Mouse (Mus musculus) heart, embryonic 15.5 days (tissue): ENCODE measurements around the gene Jph4. TPM values are rescaled to one million over a fixed set of nuclear protein-coding genes. Genes with fewer than 3 reads are reported as not detected.

Experiments used
- ATAC-seq: fragments of 200-750 bp; cut with Nextera tagmentation; replicated peaks from 2 replicates; pipeline ENCODE4 v1.8.0; 2017; ENCODE audit warnings: low read depth, moderate TSS enrichment; ENCODE audit not compliant: insufficient number of reproducible peaks, insufficient read depth, low FRiP score
- H3K27ac ChIP-seq: fragments of 300-500 bp; sonication (generic); 2 replicates; pipeline ENCODE4 v1.5.1; 2015; ENCODE audit warnings: mild to moderate bottlenecking, inconsistent platforms
- H3K27me3 ChIP-seq: fragments of 300-500 bp; sonication (generic); 2 replicates; pipeline ENCODE4 v1.6.1; 2015; ENCODE audit warnings: inconsistent platforms
- H3K36me3 ChIP-seq: fragments of 300-500 bp; sonication (generic); 2 replicates; pipeline ENCODE4 v1.6.1; 2015; ENCODE audit warnings: mild to moderate bottlenecking, inconsistent platforms
- H3K4me1 ChIP-seq: fragments of 300-500 bp; sonication (generic); replicated peaks from 2 replicates; pipeline ENCODE4 v1.6.1; 2015; ENCODE audit warnings: inconsistent platforms
- H3K4me2 ChIP-seq: fragments of 300-500 bp; sonication (generic); 2 replicates; pipeline ENCODE4 v1.6.1; 2015; ENCODE audit warnings: inconsistent platforms, mild to moderate bottlenecking, moderate library complexity
- H3K4me3 ChIP-seq: fragments of 300-500 bp; sonication (generic); 2 replicates; pipeline ENCODE4 v1.5.1; 2015; ENCODE audit warnings: mild to moderate bottlenecking, inconsistent platforms
- H3K9ac ChIP-seq: fragments of 300-500 bp; sonication (generic); 2 replicates; pipeline ENCODE4 v1.6.1; 2015; ENCODE audit warnings: mild to moderate bottlenecking, inconsistent platforms
- H3K9me3 ChIP-seq: fragments of 300-500 bp; sonication (generic); replicated peaks from 2 replicates; pipeline ENCODE4 v1.6.1; 2016; ENCODE audit warnings: inconsistent platforms
- WGBS: fragments of 180-500 bp; shearing (Covaris S2); methylation state at CpG from one replicate; pipeline ENCODE4 v1.1.7; 2015; ENCODE audit warnings: mixed read lengths; 5-methylcytosine and 5-hydroxymethylcytosine counted together
- polyA plus RNA-seq: library from polyadenylated mRNA; unstranded; fragments of >200 nt; fragmentation: Nextera tagmentation; extraction: Ambion mirVana; gene quantifications from 2 replicates; pipeline ENCODE4 v1.2.1, GENCODE M21; 2015

The Jph4 gene
- polyA plus RNA-seq, result 0.24 and 0.55 TPM in 2 replicates

GRCm38 (mm10) chr14:55116425-55117200, at the start of gene Jph4:
Gene Jph4 (minus strand): TSS chr14:55116935.
- no peak for ATAC-seq
- WGBS, result 10% methylated on average over 21 of the region's 21 CpGs

GRCm38 (mm10) chr14:55164172-55164806, 47.6 kb upstream of the Jph4 start:
- H3K4me1 ChIP-seq, result peaks cover 7% of the 10 kb centered on the region
- H3K4me2 ChIP-seq, result no peak overlapping the region
- no peak overlapping the region for H3K27ac ChIP-seq
- 71% methylated on average over 5 of the region's 5 CpGs for whole genome bisulfite sequencing
- no peak overlapping the region for H3K4me3 ChIP-seq
- no peak for ATAC-seq
- H3K9me3 ChIP-seq, result no peaks in the 10 kb centered on the region
- H3K9ac ChIP-seq, result no peak overlapping the region
- 0 out of 2 replicates have a peak, but pooled peaks cover 3% of the 10 kb centered on the region for H3K27me3 ChIP-seq
- H3K36me3 ChIP-seq, result no peaks in the 10 kb centered on the region

More at GRCm38 (mm10) chr14:55116425-55117200, at the start of gene Jph4:
- H3K4me2 ChIP-seq, result peak within 1 kb of the TSS; percentile 99
- no peaks in the 10 kb centered on the region for H3K36me3 ChIP-seq
- H3K9me3 ChIP-seq, result no peaks in the 10 kb centered on the region
- H3K4me1 ChIP-seq, result peaks cover 32% of the 10 kb centered on the region
- peak within 1 kb of the TSS; percentile 63 for H3K4me3 ChIP-seq
- no peak within 1 kb of the TSS for H3K27ac ChIP-seq
- peaks cover 62% of the 10 kb centered on the region for H3K27me3 ChIP-seq
- H3K9ac ChIP-seq, result no peak within 1 kb of the TSS

- H3K27me3 ChIP-seq, result no peaks in the 10 kb centered on the region
- WGBS, result 66% methylated on average over 4 of the region's 4 CpGs
- ATAC-seq, result no peak
Observed at GRCm38 (mm10) chr14:55162168-55162567, 45.4 kb upstream of the Jph4 start.

GRCm38 (mm10) chr14:55161098-55161634, 44.4 kb upstream of the Jph4 start:
- H3K4me3 ChIP-seq, result peak overlapping the region; percentile 21
- peak overlapping the region; percentile 55 for H3K4me2 ChIP-seq
- no peaks in the 10 kb centered on the region for H3K36me3 ChIP-seq
- peak overlapping the region; percentile 9; the same call in 1 of the 2 replicates for H3K27ac ChIP-seq
- WGBS, result 26% methylated on average over 14 of the region's 14 CpGs
- H3K27me3 ChIP-seq, result no peaks in the 10 kb centered on the region
- no peaks in the 10 kb centered on the region for H3K9me3 ChIP-seq
- H3K9ac ChIP-seq, result no peak overlapping the region
- peak; percentile 88 for ATAC-seq
- peaks cover 7% of the 10 kb centered on the region for H3K4me1 ChIP-seq

More at GRCm38 (mm10) chr14:55162168-55162567, 45.4 kb upstream of the Jph4 start:
- Histone ChIP-seq H3K9me3 (no peaks in the 10 kb centered on the region), H3K27ac (no peak overlapping the region), H3K9ac (no peak overlapping the region), H3K36me3 (no peaks in the 10 kb centered on the region), H3K4me2 (no peak overlapping the region), H3K4me1 (peaks cover 7% of the 10 kb centered on the region), H3K4me3 (no peak overlapping the region)

- Histone ChIP-seq H3K4me3 (no peak overlapping the region), H3K4me1 (peaks cover 7% of the 10 kb centered on the region), H3K36me3 (no peaks in the 10 kb centered on the region), H3K9me3 (no peaks in the 10 kb centered on the region), H3K27ac (peak overlapping the region; percentile 9; the same call in 1 of the 2 replicates), H3K27me3 (no peaks in the 10 kb centered on the region), H3K9ac (no peak overlapping the region), H3K4me2 (peak overlapping the region; percentile 55; the same call in 1 of the 2 replicates)
- 65% methylated on average over 7 of the region's 10 CpGs for WGBS
- no peak for ATAC-seq
Observed at GRCm38 (mm10) chr14:55160251-55161071, 43.7 kb upstream of the Jph4 start.

GRCm38 (mm10) chr14:55157322-55158065, 40.8 kb upstream of the Jph4 start:
- no peak overlapping the region for H3K4me3 ChIP-seq
- peaks cover 7% of the 10 kb centered on the region for H3K4me1 ChIP-seq
- no peak overlapping the region for H3K27ac ChIP-seq
- H3K27me3 ChIP-seq, result no peaks in the 10 kb centered on the region
- WGBS, result 44% methylated on average over 12 of the region's 12 CpGs
- no peak overlapping the region for H3K4me2 ChIP-seq
- H3K9ac ChIP-seq, result no peak overlapping the region
- H3K9me3 ChIP-seq, result no peaks in the 10 kb centered on the region
- ATAC-seq, result no peak
- H3K36me3 ChIP-seq, result no peaks in the 10 kb centered on the region

GRCm38 (mm10) chr14:55152951-55153481, 36.3 kb upstream of the Jph4 start:
- Histone ChIP-seq H3K4me1 (no peaks in the 10 kb centered on the region; the same call in 1 of the 2 replicates), H3K36me3 (no peaks in the 10 kb centered on the region), H3K9ac (no peak overlapping the region), H3K4me3 (no peak overlapping the region), H3K4me2 (no peak overlapping the region), H3K27ac (no peak overlapping the region), H3K27me3 (no peaks in the 10 kb centered on the region), H3K9me3 (no peaks in the 10 kb centered on the region)
- ATAC-seq, result no peak
- 85% methylated on average over 16 of the region's 16 CpGs for WGBS

- no peak overlapping the region for H3K9ac ChIP-seq
- no peaks in the 10 kb centered on the region for H3K36me3 ChIP-seq
- 76% methylated on average over 4 of the region's 4 CpGs for WGBS
- H3K27ac ChIP-seq, result no peak overlapping the region
- no peak for ATAC-seq
- no peaks in the 10 kb centered on the region; the same call in 1 of the 2 replicates for H3K4me1 ChIP-seq
- H3K9me3 ChIP-seq, result no peaks in the 10 kb centered on the region
- H3K4me2 ChIP-seq, result no peak overlapping the region
- H3K4me3 ChIP-seq, result no peak overlapping the region
- no peaks in the 10 kb centered on the region for H3K27me3 ChIP-seq
Observed at GRCm38 (mm10) chr14:55152174-55152573, 35.4 kb upstream of the Jph4 start.

GRCm38 (mm10) chr14:55150985-55151384, 34.2 kb upstream of the Jph4 start:
- Histone ChIP-seq H3K9me3 (no peaks in the 10 kb centered on the region), H3K4me2 (no peak overlapping the region), H3K9ac (no peak overlapping the region), H3K4me3 (no peak overlapping the region), H3K36me3 (no peaks in the 10 kb centered on the region), H3K27ac (no peak overlapping the region), H3K4me1 (no peaks in the 10 kb centered on the region), H3K27me3 (no peaks in the 10 kb centered on the region)
- no peak for ATAC-seq
- 50% methylated on average over 5 of the region's 5 CpGs for WGBS

- ATAC-seq, result no peak; the same call in 1 of the 2 replicates
- no peaks in the 10 kb centered on the region for H3K4me1 ChIP-seq
- no peaks in the 10 kb centered on the region for H3K36me3 ChIP-seq
- no peak overlapping the region for H3K4me3 ChIP-seq
- H3K4me2 ChIP-seq, result no peak overlapping the region
- no peaks in the 10 kb centered on the region for H3K27me3 ChIP-seq
- H3K9ac ChIP-seq, result no peak overlapping the region
- 80% methylated on average over 5 of the region's 5 CpGs for WGBS
- no peaks in the 10 kb centered on the region for H3K9me3 ChIP-seq
- H3K27ac ChIP-seq, result no peak overlapping the region
Observed at GRCm38 (mm10) chr14:55149041-55149440, 32.3 kb upstream of the Jph4 start.
